Mouse (Mus musculus) limb, embryonic 12.5 days (tissue): Measurements from ENCODE around the gene Casp7. TPM values are rescaled to one million over a fixed set of nuclear protein-coding genes. Genes with fewer than 3 reads are reported as not detected.

Experiments used
- ATAC-seq: fragments of 200-750 bp; cut with Nextera tagmentation; 2 replicates; pipeline ENCODE4 v1.8.0; 2017; ENCODE audit warnings: low read depth, moderate TSS enrichment; ENCODE audit not compliant: insufficient number of reproducible peaks, insufficient read depth, low FRiP score, low TSS enrichment
- H3K27ac ChIP-seq: fragments of 300-500 bp; sonication (generic); 2 replicates; pipeline ENCODE4 v1.5.1; 2016; ENCODE audit warnings: mild to moderate bottlenecking, moderate library complexity
- H3K27me3 ChIP-seq: fragments of 300-500 bp; sonication (generic); 2 replicates; pipeline ENCODE4 v1.6.1; 2016; ENCODE audit warnings: mild to moderate bottlenecking, moderate library complexity
- H3K36me3 ChIP-seq: fragments of 300-500 bp; sonication (generic); 2 replicates; pipeline ENCODE4 v1.6.1; 2016; ENCODE audit warnings: mild to moderate bottlenecking, moderate library complexity
- H3K4me1 ChIP-seq: fragments of 300-500 bp; sonication (generic); replicated peaks from 2 replicates; pipeline ENCODE4 v1.6.1; 2016
- H3K4me2 ChIP-seq: fragments of 300-500 bp; sonication (generic); 2 replicates; pipeline ENCODE4 v1.6.1; 2016; ENCODE audit warnings: mild to moderate bottlenecking, moderate library complexity
- H3K4me3 ChIP-seq: fragments of 300-500 bp; sonication (generic); replicated peaks from 2 replicates; pipeline ENCODE4 v1.5.1; 2016; ENCODE audit warnings: mild to moderate bottlenecking
- H3K9ac ChIP-seq: fragments of 300-500 bp; sonication (generic); replicated peaks from 2 replicates; pipeline ENCODE4 v1.6.1; 2016; ENCODE audit warnings: mild to moderate bottlenecking, moderate library complexity
- H3K9me3 ChIP-seq: fragments of 300-500 bp; sonication (generic); 2 replicates; pipeline ENCODE4 v1.6.1; 2016; ENCODE audit warnings: mild to moderate bottlenecking, moderate library complexity
- WGBS: fragments of 180-500 bp; shearing (Covaris S2); methylation state at CpG from one replicate; pipeline ENCODE4 v1.1.7; 2016; 5-methylcytosine and 5-hydroxymethylcytosine counted together
- polyA plus RNA-seq: library from polyadenylated mRNA; unstranded; fragments of >200 nt; fragmentation: Nextera tagmentation; extraction: Ambion mirVana; gene quantifications from 2 replicates; pipeline ENCODE4 v1.2.1, GENCODE M21; 2016

Gene Casp7
- polyA plus RNA-seq, 1 experiment from 2014 or later = 31.5 TPM

DNA sequence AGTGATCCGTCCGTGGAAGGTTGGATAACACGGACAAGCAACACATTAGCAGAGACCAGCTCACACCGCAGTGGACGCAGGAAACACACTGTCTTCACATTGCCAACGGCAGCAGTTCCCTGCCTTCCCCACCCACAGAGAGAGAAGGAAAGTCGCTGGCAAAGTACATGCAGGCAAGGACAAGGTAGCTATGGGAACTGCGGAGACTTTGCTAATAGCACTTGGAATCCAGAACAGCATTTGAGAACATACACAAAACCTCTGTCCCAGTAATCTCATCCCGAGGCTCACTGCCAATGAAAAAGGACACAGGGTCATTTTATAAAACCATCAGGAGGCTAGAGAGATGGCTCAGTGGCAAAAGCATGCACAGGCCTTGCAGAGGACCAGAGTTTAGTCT lies 30.3 kb upstream of the Casp7 start:
- no peak overlapping the region for H3K27ac ChIP-seq
- WGBS = 85% methylated on average over 9 of the region's 9 CpGs
- peaks cover 12% of the 10 kb centered on the region for H3K4me1 ChIP-seq
- no peak overlapping the region for H3K4me2 ChIP-seq
- no peak overlapping the region for H3K4me3 ChIP-seq
- H3K27me3 ChIP-seq = 0 out of 2 replicates have a peak, but pooled peaks cover 3% of the 10 kb centered on the region
- no peak overlapping the region for H3K9ac ChIP-seq
- no peaks in the 10 kb centered on the region for H3K36me3 ChIP-seq
- ATAC-seq = no peak
- H3K9me3 ChIP-seq = no peaks in the 10 kb centered on the region

DNA sequence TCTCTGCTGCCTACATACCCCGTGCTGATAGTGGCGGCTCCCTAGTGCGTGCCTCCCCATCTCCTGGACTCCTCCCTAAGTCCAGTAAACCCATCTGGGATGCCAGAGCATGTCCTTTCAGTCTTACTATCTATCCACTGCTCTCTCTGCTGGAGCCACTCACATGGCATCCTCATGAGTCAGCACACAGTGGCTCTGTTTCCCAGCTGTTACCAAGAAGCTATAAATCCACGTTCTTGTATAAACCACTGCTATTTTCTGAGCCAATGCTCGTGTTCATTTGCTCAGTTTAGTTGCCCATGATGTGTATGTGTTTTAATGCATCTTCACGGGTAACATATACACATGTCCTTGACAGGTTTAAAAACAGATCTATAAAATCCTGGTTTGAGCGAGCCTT lies 29.2 kb upstream of the Casp7 start:
- no peak overlapping the region for H3K4me2 ChIP-seq
- H3K27me3 ChIP-seq = 0 out of 2 replicates have a peak, but pooled peaks cover 3% of the 10 kb centered on the region
- no peak overlapping the region for H3K4me3 ChIP-seq
- no peaks in the 10 kb centered on the region for H3K9me3 ChIP-seq
- H3K9ac ChIP-seq = no peak overlapping the region
- WGBS = 74% methylated on average over 7 of the region's 7 CpGs
- H3K4me1 ChIP-seq = peaks cover 18% of the 10 kb centered on the region
- H3K27ac ChIP-seq = no peak overlapping the region
- ATAC-seq = no peak
- H3K36me3 ChIP-seq = no peaks in the 10 kb centered on the region

DNA sequence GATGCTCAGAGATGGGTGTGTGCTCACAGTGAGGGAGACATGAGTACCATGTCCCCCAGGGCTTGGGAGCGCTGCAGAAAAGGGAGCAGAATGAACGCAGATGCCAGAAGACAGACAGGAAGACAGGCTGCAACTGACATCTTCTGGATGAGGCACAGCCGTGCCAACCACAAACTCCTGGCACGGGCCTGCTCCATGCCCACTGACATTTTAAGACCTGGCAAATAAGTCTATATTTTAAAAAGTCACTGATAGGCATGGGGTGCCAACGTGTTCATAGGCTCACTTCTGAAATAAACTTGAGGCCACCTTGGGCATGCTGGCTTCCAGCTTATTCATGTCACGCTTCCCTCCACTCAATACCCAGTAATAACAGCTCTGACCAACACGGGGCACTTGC lies 28.0 kb upstream of the Casp7 start:
- Histone ChIP-seq H3K4me3 (no peak overlapping the region), H3K4me2 (no peak overlapping the region), H3K4me1 (peaks cover 16% of the 10 kb centered on the region), H3K27ac (no peak overlapping the region), H3K27me3 (no peaks in the 10 kb centered on the region), H3K36me3 (no peaks in the 10 kb centered on the region), H3K9ac (no peak overlapping the region), H3K9me3 (no peaks in the 10 kb centered on the region)
- WGBS = 90% methylated on average over 7 of the region's 7 CpGs
- no peak for ATAC-seq

DNA sequence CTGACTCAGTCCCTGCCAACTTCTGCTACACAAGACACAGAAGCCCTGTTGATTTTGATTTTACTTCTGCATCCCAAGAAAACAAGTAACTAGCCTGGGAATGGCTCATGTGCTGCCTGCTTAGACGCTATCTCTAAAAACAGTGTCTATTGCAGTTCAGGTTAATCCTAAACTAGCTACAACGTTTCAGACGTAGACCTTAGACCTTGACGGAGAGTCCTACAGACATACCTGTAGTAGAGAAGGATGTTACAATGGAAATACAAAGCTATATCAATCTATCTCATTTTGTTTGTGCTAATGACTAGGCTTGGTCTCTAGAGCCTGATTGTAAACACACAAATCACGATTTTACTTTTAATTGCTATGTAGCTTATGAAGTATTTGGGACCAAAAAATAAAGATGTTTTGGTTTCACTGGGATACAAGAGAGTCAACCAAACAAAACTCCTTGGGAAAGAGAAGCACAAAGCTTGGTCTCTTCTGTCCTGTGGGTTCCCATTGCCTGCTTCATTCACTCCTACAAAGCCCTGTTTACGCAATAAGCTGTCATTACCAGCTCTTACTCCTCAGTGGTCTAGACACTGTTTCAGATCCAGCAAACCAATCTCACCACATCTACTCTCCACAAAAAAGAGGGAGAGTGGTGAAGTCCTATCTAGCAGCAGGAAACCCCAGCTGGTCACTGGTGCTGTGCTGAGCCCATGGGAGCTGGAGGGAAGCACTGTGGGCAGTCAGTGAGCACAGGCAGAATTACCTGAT lies 26.4 kb upstream of the Casp7 start:
- Histone ChIP-seq H3K9me3 (no peaks in the 10 kb centered on the region), H3K4me1 (peaks cover 10% of the 10 kb centered on the region; the same call in 1 of the 2 replicates), H3K9ac (no peak overlapping the region), H3K27ac (no peak overlapping the region), H3K4me2 (no peak overlapping the region), H3K4me3 (no peak overlapping the region), H3K27me3 (no peaks in the 10 kb centered on the region), H3K36me3 (no peaks in the 10 kb centered on the region)
- 86% methylated on average over 6 of the region's 6 CpGs for WGBS
- no peak for ATAC-seq

DNA sequence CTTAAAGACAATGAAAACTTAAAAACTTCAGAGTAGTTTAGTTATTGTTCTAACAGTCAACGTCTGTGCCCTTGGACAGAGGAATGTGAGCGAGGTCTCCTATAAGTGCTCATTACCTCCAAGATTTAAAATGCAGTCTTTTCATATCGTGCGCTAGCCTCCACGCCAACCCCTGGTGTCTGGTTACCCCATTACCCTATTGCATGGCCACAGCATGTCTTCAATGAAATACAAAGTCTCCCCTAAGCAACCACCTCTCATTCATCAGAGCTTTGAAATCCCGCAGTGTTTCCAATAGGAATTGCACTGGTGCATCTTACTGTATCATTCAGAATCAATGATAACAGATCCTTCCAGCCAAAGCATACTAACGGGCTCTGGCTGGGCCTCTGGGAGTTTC lies 24.7 kb upstream of the Casp7 start:
- Histone ChIP-seq H3K4me1 (peaks cover 8% of the 10 kb centered on the region; the same call in 1 of the 2 replicates), H3K27ac (no peak overlapping the region), H3K4me3 (no peak overlapping the region), H3K9me3 (no peaks in the 10 kb centered on the region), H3K36me3 (no peaks in the 10 kb centered on the region), H3K4me2 (no peak overlapping the region), H3K9ac (no peak overlapping the region), H3K27me3 (no peaks in the 10 kb centered on the region)
- ATAC-seq = no peak
- WGBS = 21% methylated on average over 7 of the region's 7 CpGs

DNA sequence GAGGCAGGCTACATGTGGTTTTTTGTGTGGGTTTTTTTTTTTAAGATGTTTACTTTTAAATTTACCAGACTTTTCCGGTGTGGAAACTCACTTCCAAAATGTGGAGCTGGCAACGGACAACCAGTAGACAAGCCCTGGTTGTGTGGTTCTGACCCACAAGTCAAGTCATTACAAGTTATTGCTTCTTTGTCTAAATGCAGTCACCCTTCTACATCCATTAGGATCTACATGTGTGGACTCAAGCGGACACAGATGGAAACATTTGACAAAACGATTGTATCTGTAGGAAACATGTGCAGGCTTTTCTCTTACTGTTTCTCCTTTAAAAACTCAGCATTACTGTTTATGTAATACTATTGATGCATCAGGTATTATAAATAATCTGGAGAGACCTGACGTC lies 23.7 kb upstream of the Casp7 start:
- Histone ChIP-seq H3K4me1 (peaks cover 8% of the 10 kb centered on the region; the same call in 1 of the 2 replicates), H3K27me3 (no peaks in the 10 kb centered on the region), H3K4me2 (no peak overlapping the region), H3K4me3 (no peak overlapping the region), H3K27ac (no peak overlapping the region), H3K36me3 (no peaks in the 10 kb centered on the region), H3K9ac (no peak overlapping the region), H3K9me3 (no peaks in the 10 kb centered on the region)
- ATAC-seq = no peak
- 85% methylated on average over 5 of the region's 5 CpGs for WGBS

DNA sequence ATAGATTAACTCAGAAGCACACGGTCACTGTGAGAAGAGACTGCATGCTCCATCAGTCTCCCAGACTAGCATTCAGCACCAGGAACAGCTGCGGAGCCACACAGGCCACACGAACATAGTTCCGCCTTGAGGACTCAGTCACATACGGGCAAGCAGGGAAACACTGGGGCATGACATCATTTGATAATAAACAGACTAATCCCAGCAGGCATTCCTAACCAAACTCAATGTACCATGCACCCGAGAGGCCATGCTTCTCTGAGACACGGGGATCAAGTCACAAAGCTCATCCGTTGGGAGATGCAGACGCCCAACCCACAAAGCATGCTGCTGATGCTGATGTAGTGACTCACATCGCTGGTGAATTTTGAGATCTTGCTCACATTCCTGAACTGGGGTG lies 22.9 kb upstream of the Casp7 start:
- Histone ChIP-seq H3K27me3 (no peaks in the 10 kb centered on the region), H3K4me1 (peaks cover 8% of the 10 kb centered on the region; the same call in 1 of the 2 replicates), H3K27ac (no peak overlapping the region), H3K4me3 (no peak overlapping the region), H3K4me2 (no peak overlapping the region), H3K9me3 (no peaks in the 10 kb centered on the region), H3K36me3 (no peaks in the 10 kb centered on the region), H3K9ac (no peak overlapping the region)
- ATAC-seq = no peak
- WGBS = 71% methylated on average over 10 of the region's 10 CpGs

DNA sequence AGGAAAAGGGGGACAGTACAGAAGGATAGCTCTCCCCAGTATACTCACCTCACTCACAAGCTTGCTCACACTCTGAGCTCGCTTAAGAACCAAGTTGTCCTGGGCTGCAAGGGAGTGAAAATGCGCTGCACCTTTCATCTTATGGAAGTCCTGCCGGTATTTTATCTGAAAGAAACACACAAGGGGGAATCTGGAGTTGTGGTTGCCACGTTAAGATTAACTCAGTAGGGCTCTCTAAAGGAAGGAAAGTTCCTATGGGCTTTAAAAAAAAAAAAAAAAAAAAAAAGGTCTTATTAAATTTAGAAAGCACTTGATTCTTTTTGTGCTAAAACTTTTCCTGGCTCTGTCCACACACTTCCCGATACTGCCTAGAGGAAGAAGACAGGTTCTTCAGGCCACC lies 18.9 kb upstream of the Casp7 start:
- no peaks in the 10 kb centered on the region for H3K36me3 ChIP-seq
- WGBS = 88% methylated on average over 5 of the region's 5 CpGs
- no peaks in the 10 kb centered on the region for H3K9me3 ChIP-seq
- H3K4me2 ChIP-seq = no peak overlapping the region
- H3K4me3 ChIP-seq = no peak overlapping the region
- no peak overlapping the region for H3K27ac ChIP-seq
- no peak for ATAC-seq
- no peak overlapping the region for H3K9ac ChIP-seq
- H3K4me1 ChIP-seq = no peaks in the 10 kb centered on the region
- no peaks in the 10 kb centered on the region for H3K27me3 ChIP-seq

DNA sequence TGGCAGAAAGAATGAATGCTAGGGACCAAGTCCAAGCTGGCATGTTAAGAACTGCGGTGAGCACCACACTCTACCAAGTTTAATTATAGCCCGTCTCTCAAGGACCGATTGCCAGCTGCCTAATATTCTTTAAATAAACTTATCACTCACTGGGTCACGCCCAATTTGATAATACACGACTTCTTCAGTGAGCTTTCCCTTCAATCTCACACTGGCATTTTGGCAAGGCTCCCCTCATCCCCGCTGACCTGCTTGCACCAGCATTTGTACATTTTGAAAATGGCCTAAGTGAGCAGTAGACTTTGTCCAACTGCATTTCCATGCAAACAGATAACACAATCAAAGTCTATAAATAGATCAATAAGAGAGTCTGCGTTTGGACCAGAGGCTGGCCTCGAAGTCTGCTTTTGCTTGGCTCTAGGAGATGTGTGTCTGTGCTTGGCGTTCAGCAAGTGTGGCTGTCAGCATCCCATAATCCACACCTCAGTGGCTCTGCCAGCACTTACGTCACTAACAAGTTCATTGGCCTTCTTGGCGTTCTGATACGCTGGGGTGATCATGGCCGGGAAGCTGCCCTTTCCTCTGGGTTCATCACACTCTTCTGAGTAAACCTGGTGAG lies 18.3 kb upstream of the Casp7 start:
- 75% methylated on average over 13 of the region's 13 CpGs for WGBS
- Histone ChIP-seq H3K4me3 (no peak overlapping the region), H3K27me3 (no peaks in the 10 kb centered on the region), H3K4me1 (no peaks in the 10 kb centered on the region), H3K36me3 (no peaks in the 10 kb centered on the region), H3K9ac (no peak overlapping the region), H3K4me2 (no peak overlapping the region), H3K27ac (no peak overlapping the region), H3K9me3 (no peaks in the 10 kb centered on the region)
- no peak for ATAC-seq

DNA sequence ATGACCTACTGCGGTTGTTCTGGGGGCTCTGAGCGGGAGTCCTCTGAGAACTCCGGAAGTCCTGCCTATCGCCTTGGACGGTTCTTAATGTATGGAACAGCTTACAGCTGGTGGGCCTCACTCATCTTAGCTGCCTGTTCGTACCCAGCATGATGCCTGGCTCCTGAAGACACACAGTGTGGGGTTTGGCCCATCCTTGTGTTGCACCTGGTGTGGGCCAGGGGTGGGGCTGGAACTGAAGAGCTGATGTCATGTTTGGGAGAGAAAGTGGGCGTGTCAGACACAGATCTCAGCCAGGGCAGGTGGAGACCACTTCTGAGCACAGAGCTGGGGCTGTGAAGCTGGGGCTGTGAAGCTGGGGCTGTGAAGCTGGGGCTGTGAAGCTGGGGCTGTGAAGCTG lies 16.6 kb upstream of the Casp7 start:
- Histone ChIP-seq H3K36me3 (no peaks in the 10 kb centered on the region), H3K27me3 (no peaks in the 10 kb centered on the region), H3K4me1 (no peaks in the 10 kb centered on the region), H3K9me3 (no peaks in the 10 kb centered on the region), H3K4me2 (no peak overlapping the region), H3K9ac (no peak overlapping the region), H3K4me3 (no peak overlapping the region), H3K27ac (no peak overlapping the region)
- ATAC-seq = no peak
- WGBS = 86% methylated on average over 7 of the region's 7 CpGs

DNA sequence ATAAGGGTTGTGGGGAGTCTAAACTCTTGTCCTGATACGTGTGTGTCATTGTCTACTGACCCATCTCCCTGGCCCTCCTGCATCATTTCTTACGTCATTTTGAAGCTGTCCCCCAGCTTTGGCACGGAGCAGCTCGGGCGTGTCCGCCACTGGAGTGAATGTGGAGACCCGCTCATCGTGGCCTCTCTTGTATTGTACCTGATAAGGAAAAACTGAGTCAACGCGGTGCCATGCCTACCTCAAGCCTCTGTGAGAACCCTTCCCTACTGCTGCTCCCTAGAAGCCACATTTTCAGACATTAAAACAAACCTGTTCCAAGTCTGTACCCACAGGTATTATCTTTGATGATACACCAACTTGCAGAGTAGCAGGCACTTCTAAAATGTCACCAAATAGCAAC lies 15.5 kb upstream of the Casp7 start:
- no peak overlapping the region for H3K4me3 ChIP-seq
- no peaks in the 10 kb centered on the region for H3K4me1 ChIP-seq
- WGBS = 91% methylated on average over 10 of the region's 10 CpGs
- ATAC-seq = no peak
- H3K27ac ChIP-seq = no peak overlapping the region
- no peaks in the 10 kb centered on the region for H3K27me3 ChIP-seq
- H3K4me2 ChIP-seq = no peak overlapping the region
- no peaks in the 10 kb centered on the region for H3K9me3 ChIP-seq
- H3K36me3 ChIP-seq = no peaks in the 10 kb centered on the region
- no peak overlapping the region for H3K9ac ChIP-seq

DNA sequence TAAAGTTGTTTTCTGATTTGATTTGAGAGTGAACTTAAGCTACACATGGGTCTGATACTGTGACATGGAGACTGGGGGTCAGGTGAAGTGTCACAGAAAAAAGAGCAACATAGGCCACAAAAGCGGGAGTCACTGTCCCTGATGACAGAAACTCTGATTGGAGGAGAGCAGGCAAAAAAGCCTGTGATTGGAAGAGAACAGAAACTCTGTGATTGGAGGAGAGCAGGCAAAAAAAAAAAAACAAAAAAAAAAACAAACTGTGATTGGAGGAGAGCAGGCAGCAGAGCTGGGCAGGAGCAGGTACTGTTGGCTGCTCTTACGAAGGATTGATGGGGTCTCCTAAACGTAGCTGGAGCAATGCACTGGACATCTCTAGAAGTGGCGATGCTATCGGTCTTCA lies 11.4 kb upstream of the Casp7 start:
- no peaks in the 10 kb centered on the region for H3K36me3 ChIP-seq
- no peak for ATAC-seq
- 82% methylated on average over 5 of the region's 5 CpGs for WGBS
- H3K4me3 ChIP-seq = no peak overlapping the region
- H3K4me2 ChIP-seq = no peak overlapping the region
- no peak overlapping the region for H3K27ac ChIP-seq
- no peaks in the 10 kb centered on the region for H3K9me3 ChIP-seq
- no peaks in the 10 kb centered on the region for H3K4me1 ChIP-seq
- H3K9ac ChIP-seq = no peak overlapping the region
- no peaks in the 10 kb centered on the region for H3K27me3 ChIP-seq
